Comparison of ENCODE assay signal across 10 mouse cellular contexts in genomic region chr5:69284359-69284758, GRCm38 (mm10). TPM values are rescaled to one million over a fixed set of nuclear protein-coding genes. Genes with fewer than 3 reads are reported as not detected.
"Had no signal": no experiment of that assay in that cellular context is flagged by ENCODE, and none has a peak within 500 bp of the region (broad histone marks: within the 10 kb centered on the region; RNA-seq: fewer than 3 reads in every experiment).

No protein-coding gene starts in this region.

- DNase-seq: kidney, adult 18-20 months; kidney, postnatal 10 days; kidney, postnatal 4 days; liver; liver, embryonic 13.5 days; liver, postnatal 0 days; lung, postnatal 14 days; thymus, adult 18-20 months; thymus, postnatal 14 days had no signal

RNA-seq across cellular contexts. Expression of gene Kctd8, which starts 57.1 kb away (rescaled TPM):
- total RNA-seq: monocyte, adult 5-6 weeks had no signal
